Mouse (Mus musculus) megakaryocyte-erythroid progenitor cell, adult 5-6 weeks (primary cell): ENCODE measurements around the gene Pum1. TPM values are rescaled to one million over a fixed set of nuclear protein-coding genes. Genes with fewer than 3 reads are reported as not detected.
"Not testable (repeated sequence)": the region's sequence is repeated elsewhere in the genome, so short reads cannot be mapped to it uniquely, and the experiment has no call there.

Source experiments
- ATAC-seq: replicated peaks from 2 replicates; pipeline ENCODE4 v1.8.0; 2016; ENCODE audit warnings: mild to moderate bottlenecking, inconsistent platforms; ENCODE audit not compliant: severe bottlenecking, poor library complexity, low FRiP score, low TSS enrichment
- total RNA-seq, 2 experiments: library from RNA; stranded (forward) in 1 of 2; stranded (reverse) in 1 of 2; fragments of 200-1000, 215-1000 nt in 1 of 2; fragments of >200 nt in 1 of 2; fragmentation: Nextera tagmentation in 1 of 2; gene quantifications; 2 replicates each; pipeline ENCODE4 v1.2.3; 2014 to 2017

Pum1 gene
- total RNA-seq, 2 experiments from 2014 or later = 41.2 to 62.4 TPM

DNA sequence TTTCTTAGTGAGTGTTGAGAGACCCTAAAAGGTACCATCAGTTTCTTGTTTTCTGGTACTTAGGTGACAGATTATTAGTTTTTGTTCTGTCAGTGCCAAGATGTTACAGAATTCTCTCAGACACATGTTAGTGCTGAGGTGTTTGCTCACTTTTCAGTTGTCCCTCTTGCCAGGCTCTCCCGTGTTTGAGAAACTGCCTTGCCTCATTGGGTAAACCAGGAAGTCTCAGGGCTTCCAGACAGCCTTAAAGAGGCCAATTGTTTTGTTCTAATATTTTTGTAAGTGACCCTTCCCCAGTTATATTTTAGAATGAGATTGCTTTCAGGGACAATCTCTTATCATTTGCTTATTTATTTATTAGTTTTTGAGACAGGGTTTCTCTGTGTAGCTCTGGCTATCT is 2.1 kb downstream of the Pum1 start:
- ATAC-seq = no peak

DNA sequence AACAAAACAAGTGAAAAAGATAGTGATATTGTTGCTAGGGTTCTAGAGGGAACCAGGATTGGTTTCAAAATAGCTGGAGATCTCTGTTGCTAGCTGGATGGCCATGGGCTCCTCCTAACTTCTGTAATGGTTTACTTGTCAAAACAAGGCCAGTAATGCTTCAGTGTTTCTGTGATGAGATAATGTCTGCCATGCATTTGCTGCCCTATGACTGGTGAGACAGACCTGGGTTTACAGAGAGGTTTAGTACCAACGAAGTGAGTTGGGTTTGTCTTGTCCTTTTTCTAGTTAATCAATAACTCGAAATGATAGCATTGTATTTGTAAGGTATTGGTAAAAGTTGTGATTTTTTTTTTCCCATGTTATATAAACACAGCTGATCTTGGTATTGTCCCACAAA is 4.6 kb downstream of the Pum1 start:
- no peak for ATAC-seq

GRCm38 (mm10) chr4:130668541-130668940 is 5.4 kb downstream of the Pum1 start:
- ATAC-seq = peak; percentile 43; the same call in 1 of the 2 replicates

- ATAC-seq = no peak
These were observed 5.9 kb downstream of the Pum1 start for GRCm38 (mm10) chr4:130668991-130669390.

GRCm38 (mm10) chr4:130670023-130670422 is 6.9 kb downstream of the Pum1 start:
- not testable (repeated sequence) for ATAC-seq

- ATAC-seq = no peak
These were observed 8.1 kb downstream of the Pum1 start for GRCm38 (mm10) chr4:130671079-130671845.

- no peak for ATAC-seq
These were observed 9.0 kb downstream of the Pum1 start for GRCm38 (mm10) chr4:130672161-130672560.

DNA sequence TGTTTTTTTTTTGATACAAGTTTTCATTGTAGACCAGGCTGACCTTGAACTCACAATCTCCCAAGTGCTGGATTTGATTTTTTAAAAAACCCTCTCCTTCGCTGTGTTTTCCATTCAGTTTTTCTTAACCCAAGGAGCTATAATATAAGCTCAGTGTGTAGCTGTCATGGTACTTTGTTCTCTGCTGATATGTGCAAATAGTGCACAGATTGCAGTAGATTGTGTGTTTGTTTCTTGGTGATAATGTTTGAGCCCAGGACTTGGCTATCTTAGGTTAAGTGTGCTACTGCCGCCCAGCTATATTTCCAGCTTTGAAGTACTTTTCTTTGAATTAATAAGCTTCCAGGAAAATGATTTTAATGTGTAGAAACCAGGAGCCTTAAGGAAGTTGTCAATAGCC is 13.6 kb downstream of the Pum1 start:
- peak; percentile 87 for ATAC-seq

DNA sequence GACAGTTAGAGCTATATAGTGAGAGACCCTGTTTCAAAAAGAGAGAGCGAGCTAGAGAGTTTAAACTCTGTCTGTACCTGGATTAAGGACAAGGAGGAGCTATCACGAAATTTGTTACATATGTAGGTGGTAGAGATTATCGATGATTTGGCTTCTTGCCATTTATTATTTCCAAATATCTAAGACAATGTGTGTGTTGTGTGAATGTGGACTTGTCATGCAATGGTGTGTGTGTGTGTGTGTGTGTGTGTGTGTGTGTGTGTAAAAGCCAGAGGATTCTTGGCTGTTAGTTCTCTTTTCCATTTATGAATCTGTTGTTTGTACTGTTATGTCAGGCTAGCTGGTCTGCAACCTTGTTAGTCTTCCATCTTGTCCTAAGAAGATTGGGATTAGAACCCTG is 15.0 kb downstream of the Pum1 start:
- no peak for ATAC-seq

DNA sequence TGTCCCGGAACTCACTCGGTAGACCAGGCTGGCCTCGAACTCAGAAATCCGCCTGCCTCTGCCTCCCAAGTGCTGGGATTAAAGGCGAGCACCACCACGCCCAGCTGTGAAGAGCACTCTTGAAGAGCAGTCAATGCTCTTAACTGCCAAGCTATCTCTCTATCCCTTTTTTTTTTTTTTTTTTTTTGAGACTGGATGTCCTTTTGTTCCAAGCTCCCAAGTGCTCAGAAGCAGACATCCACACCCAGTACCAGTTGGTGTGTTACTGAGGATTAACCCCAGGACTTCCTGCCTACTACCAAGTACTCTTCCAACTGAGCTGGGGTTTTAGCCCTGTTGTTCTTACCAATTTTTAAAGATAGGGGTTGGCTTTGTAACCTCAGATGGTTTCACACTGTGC is 17.6 kb downstream of the Pum1 start:
- ATAC-seq = no peak

DNA sequence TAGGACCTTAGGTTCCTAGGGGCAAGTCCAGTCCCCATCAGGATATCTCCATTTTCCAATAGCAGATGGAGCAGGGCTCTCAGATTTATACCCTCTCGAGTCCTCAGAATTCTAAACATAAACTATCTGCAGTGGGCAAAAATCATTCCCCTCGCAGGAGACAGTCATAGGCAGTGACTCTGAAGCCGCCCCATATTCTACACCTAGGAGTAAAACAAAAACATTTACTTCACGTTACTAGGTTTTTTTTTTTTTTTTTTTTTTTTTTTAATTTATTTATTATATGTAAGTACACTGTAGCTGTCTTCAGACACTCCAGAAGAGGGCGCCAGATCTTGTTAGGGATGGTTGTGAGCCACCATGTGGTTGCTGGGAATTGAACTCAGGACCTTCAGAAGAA is 19.9 kb downstream of the Pum1 start:
- ATAC-seq = not testable (repeated sequence)

- ATAC-seq = no peak
These were observed 30.8 kb downstream of the Pum1 start for GRCm38 (mm10) chr4:130693936-130694335.

DNA sequence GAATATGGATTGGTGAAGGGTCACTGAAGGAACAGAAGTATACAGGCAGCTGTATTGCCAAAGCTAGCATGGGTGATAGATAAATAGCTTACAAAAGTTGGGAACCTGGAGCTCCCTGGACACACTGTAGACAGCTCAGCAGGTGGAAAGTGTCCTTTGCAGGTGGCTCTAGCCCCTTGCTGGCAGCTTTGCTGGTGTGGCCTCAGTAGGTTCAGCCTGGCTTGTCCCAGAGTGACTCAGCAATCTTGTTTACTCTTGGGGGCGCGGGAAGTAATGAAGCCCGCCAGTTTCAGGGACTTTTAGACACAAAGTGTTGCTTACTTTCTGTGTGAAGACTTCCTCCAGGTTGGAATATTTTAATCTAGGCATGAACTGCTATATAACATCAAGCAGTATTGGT is 31.9 kb downstream of the Pum1 start:
- no peak for ATAC-seq

- ATAC-seq = no peak
These were observed 37.9 kb downstream of the Pum1 start for GRCm38 (mm10) chr4:130701061-130701460.

GRCm38 (mm10) chr4:130702835-130703535 is 39.9 kb downstream of the Pum1 start:
- no peak for ATAC-seq

DNA sequence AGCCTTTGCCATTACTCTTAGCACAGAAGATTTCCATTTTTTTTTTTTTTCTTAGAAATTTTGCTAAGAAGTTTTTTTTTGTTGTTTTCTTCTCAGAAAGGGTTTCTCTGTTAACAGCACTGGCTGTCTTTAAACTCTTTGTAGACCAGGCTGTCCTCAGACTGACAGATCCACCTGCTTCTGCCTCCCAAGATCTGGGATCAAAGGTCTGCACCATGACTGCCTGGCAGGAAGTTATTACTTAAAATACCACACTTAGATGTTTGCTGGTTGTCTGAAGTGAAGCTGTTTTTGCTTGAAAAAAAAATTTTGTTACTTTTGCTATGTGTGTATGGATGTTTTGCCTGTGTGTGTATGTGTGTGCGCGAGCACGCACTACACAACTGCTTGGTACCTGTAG is 40.5 kb downstream of the Pum1 start:
- no peak for ATAC-seq

GRCm38 (mm10) chr4:130704615-130705014 is 41.5 kb downstream of the Pum1 start:
- no peak for ATAC-seq

- no peak for ATAC-seq
These were observed 43.3 kb downstream of the Pum1 start for GRCm38 (mm10) chr4:130706215-130707000.

DNA sequence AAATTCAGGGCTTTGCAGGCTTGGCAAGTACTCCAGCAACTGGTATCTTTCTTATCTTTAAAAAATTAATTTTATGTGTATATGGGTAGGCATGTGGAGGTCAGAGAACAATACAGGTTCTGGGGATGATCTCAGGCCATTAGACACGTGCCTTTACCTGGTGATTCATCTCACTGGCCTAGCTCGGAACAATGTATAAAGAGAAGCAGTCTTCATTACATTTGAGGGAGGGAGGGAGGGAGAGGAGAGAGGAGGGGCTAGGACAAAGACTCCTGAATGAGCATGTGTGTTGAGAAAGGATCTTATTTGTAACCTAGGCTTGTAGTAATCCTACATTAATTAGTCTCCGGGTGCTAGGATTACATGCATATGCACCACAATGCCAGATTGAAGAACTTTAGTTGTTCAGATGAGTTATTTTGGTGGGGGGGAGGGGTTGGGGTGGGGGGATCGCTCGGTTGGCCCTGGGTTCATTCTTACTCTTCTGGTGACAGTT is 48.3 kb downstream of the Pum1 start:
- ATAC-seq = no peak

GRCm38 (mm10) chr4:130712341-130712740 is 49.2 kb downstream of the Pum1 start:
- peak; percentile 88 for ATAC-seq
